Mouse (Mus musculus): ENCODE measurements at regions not wholly inside any gene's neighbourhood (a gene's known extent, or its start where the extent isn't known, plus 50 kb on each side); places are given as distances from the start of the nearest gene placed in this dataset.

DNA sequence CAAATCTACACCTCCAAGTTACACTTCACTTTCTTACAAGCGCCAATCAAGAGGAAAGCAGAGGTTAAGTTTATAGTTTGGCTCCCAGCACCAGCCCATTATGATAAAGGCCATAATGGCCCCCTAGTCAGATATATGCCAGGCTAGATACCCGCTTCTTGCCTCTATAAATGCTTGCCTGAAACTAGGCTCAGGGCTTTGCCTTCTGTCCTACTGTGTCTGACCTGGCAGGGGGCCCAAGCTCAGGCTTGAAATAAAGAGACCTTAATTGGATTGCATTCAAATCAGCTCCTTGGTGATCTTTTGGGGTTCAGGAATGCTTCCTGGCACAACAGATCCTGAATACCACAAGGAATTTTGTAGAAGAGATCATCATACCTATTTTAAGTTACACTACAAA lies 66.8 kb upstream of the Tspan8 start:
- no peaks in the 10 kb centered on the region for H3K27me3 ChIP-seq
- no peak overlapping the region for H3K4me2 ChIP-seq
- no peak overlapping the region for H3K4me3 ChIP-seq
- WGBS: 88% methylated on average over 2 of the region's 2 CpGs
- no peaks in the 10 kb centered on the region for H3K36me3 ChIP-seq
- H3K9ac ChIP-seq: no peak overlapping the region
- no peaks in the 10 kb centered on the region for H3K4me1 ChIP-seq
- no peak overlapping the region for H3K27ac ChIP-seq
- ATAC-seq (ENCODE audit: borderline replicate concordance, extremely low read depth, low FRiP score, low TSS enrichment): no peak
- no peaks in the 10 kb centered on the region for H3K9me3 ChIP-seq

GRCm38 (mm10) chr10:115750250-115750649 lies 66.4 kb upstream of the Tspan8 start:
- Histone ChIP-seq H3K9ac (no peak overlapping the region), H3K4me3 (no peak overlapping the region), H3K36me3 (no peaks in the 10 kb centered on the region), H3K27me3 (no peaks in the 10 kb centered on the region), H3K4me1 (no peaks in the 10 kb centered on the region), H3K4me2 (no peak overlapping the region), H3K9me3 (no peaks in the 10 kb centered on the region), H3K27ac (no peak overlapping the region)
- no peak for ATAC-seq (ENCODE audit: borderline replicate concordance, extremely low read depth, low FRiP score, low TSS enrichment)
- 83% methylated on average over 5 of the region's 5 CpGs for WGBS

DNA sequence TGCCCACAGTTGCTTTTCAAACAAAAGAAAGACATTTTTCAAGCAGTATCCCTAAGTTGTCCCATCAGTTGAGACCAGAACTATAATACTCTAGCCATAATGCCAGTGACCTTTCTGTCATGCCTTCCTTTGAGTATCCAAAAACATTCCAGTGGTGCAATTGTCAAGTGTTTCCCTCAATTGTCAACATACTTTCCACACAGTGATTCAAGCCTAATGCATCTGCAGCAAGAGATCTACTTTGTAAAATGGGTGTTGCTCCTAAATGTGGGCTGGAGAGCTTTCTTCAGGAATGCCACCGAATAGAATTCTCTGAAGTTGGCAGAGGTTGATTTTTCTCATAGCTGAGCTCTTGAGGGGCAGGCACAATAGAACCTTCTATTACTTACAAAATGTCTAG lies 58.0 kb upstream of the Tspan8 start:
- Histone ChIP-seq H3K36me3 (no peaks in the 10 kb centered on the region), H3K9me3 (no peaks in the 10 kb centered on the region), H3K27ac (no peak overlapping the region), H3K4me3 (no peak overlapping the region), H3K9ac (no peak overlapping the region), H3K27me3 (no peaks in the 10 kb centered on the region), H3K4me2 (no peak overlapping the region), H3K4me1 (no peaks in the 10 kb centered on the region)
- WGBS: 43% methylated on average over 1 of the region's 1 CpGs
- no peak for ATAC-seq (ENCODE audit: borderline replicate concordance, extremely low read depth, low FRiP score, low TSS enrichment)
